Mouse (Mus musculus): Measurements from ENCODE around the gene Ift27. TPM values are rescaled to one million over a fixed set of nuclear protein-coding genes. Genes with fewer than 3 reads are reported as not detected.

Gene Ift27
- polyA plus RNA-seq, 1 experiment = 38.7 TPM

- Histone ChIP-seq H3K36me3 (ENCODE audit: control insufficient read depth, insufficient read depth) (no peaks in the 10 kb centered on the region), H3K4me2 (ENCODE audit: low read depth) (no peak overlapping the region), H3K4me3 (no peak overlapping the region), H3ac (ENCODE audit: control insufficient read depth, insufficient read length) (no peak overlapping the region), H3K27me3 (ENCODE audit: control insufficient read depth, insufficient read depth, insufficient read length) (peaks cover 39% of the 10 kb centered on the region), H3K79me2 (ENCODE audit: control insufficient read depth, insufficient read depth) (no peaks in the 10 kb centered on the region)
- TF ChIP-seq POLR2AphosphoS2 (IDR thresholded peaks at IDR 0.05; ENCODE audit: insufficient read length, low read depth) (no peak), POLR2A (IDR thresholded peaks at IDR 0.05; ENCODE audit: insufficient read length, low read depth) (no peak), E2F4 (IDR thresholded peaks at IDR 0.05; ENCODE audit: insufficient read depth) (no peak), MYOG (IDR thresholded peaks at IDR 0.05; ENCODE audit: control insufficient read depth in 1 of 3, insufficient read depth in 1 of 3, insufficient read length in 2 of 3, low read depth in 2 of 3) (no peak), REST (IDR thresholded peaks at IDR 0.05; ENCODE audit: insufficient read depth, insufficient read length) (no peak), USF1 (IDR thresholded peaks at IDR 0.05; ENCODE audit: low read depth) (no peak), TCF12 (IDR thresholded peaks at IDR 0.05; ENCODE audit: insufficient read depth, poor library complexity, severe bottlenecking) (no peak), CEBPB (IDR thresholded peaks at IDR 0.05; ENCODE audit: insufficient read depth, poor library complexity, severe bottlenecking) (no peak), MAX (IDR thresholded peaks at IDR 0.05; ENCODE audit: low read depth) (no peak), SRF (IDR thresholded peaks at IDR 0.05; ENCODE audit: control insufficient read depth, insufficient read length, low read depth) (no peak), MYOD1 (IDR thresholded peaks at IDR 0.05; ENCODE audit: control insufficient read depth in 1 of 3, insufficient read length in 2 of 3, low read depth in 2 of 3) (no peak), TCF3 (IDR thresholded peaks at IDR 0.05; ENCODE audit: insufficient read length, low read depth) (no peak)
These were observed 14.6 kb upstream of the Ift27 start for GRCm38 (mm10) chr15:78188546-78188945.

GRCm38 (mm10) chr15:78186906-78187305 is 13.0 kb upstream of the Ift27 start:
- Histone ChIP-seq H3K4me2 (ENCODE audit: low read depth) (no peak overlapping the region), H3K36me3 (ENCODE audit: control insufficient read depth, insufficient read depth) (no peaks in the 10 kb centered on the region), H3K27me3 (ENCODE audit: control insufficient read depth, insufficient read depth, insufficient read length) (peaks cover 47% of the 10 kb centered on the region), H3ac (ENCODE audit: control insufficient read depth, insufficient read length) (no peak overlapping the region), H3K79me2 (ENCODE audit: control insufficient read depth, insufficient read depth) (no peaks in the 10 kb centered on the region), H3K4me3 (no peak overlapping the region)
- TF ChIP-seq CEBPB (IDR thresholded peaks at IDR 0.05; ENCODE audit: insufficient read depth, poor library complexity, severe bottlenecking) (no peak), USF1 (IDR thresholded peaks at IDR 0.05; ENCODE audit: low read depth) (no peak), E2F4 (IDR thresholded peaks at IDR 0.05; ENCODE audit: insufficient read depth) (no peak), TCF3 (IDR thresholded peaks at IDR 0.05; ENCODE audit: insufficient read length, low read depth) (no peak), POLR2AphosphoS2 (IDR thresholded peaks at IDR 0.05; ENCODE audit: insufficient read length, low read depth) (no peak), MYOD1 (IDR thresholded peaks at IDR 0.05; ENCODE audit: control insufficient read depth in 1 of 3, insufficient read length in 2 of 3, low read depth in 2 of 3) (no peak), MYOG (IDR thresholded peaks at IDR 0.05; ENCODE audit: control insufficient read depth in 1 of 3, insufficient read depth in 1 of 3, insufficient read length in 2 of 3, low read depth in 2 of 3) (no peak), POLR2A (IDR thresholded peaks at IDR 0.05; ENCODE audit: insufficient read length, low read depth) (no peak), TCF12 (IDR thresholded peaks at IDR 0.05; ENCODE audit: insufficient read depth, poor library complexity, severe bottlenecking) (no peak), REST (IDR thresholded peaks at IDR 0.05; ENCODE audit: insufficient read depth, insufficient read length) (no peak), MAX (IDR thresholded peaks at IDR 0.05; ENCODE audit: low read depth) (no peak), SRF (IDR thresholded peaks at IDR 0.05; ENCODE audit: control insufficient read depth, insufficient read length, low read depth) (no peak)

- H3K27me3 ChIP-seq (ENCODE audit: control insufficient read depth, insufficient read depth, insufficient read length) = peaks cover 48% of the 10 kb centered on the region
These were observed 11.7 kb upstream of the Ift27 start for GRCm38 (mm10) chr15:78185609-78186008.

GRCm38 (mm10) chr15:78184855-78185254 is 10.9 kb upstream of the Ift27 start:
- Histone ChIP-seq H3K4me2 (ENCODE audit: low read depth) (no peak overlapping the region), H3K27me3 (ENCODE audit: control insufficient read depth, insufficient read depth, insufficient read length) (peaks cover 47% of the 10 kb centered on the region)

More at GRCm38 (mm10) chr15:78185609-78186008, 11.7 kb upstream of the Ift27 start:
- no peak overlapping the region for H3K4me3 ChIP-seq
- TF ChIP-seq POLR2A (IDR thresholded peaks at IDR 0.05; ENCODE audit: insufficient read length, low read depth) = no peak
- no peak for TF ChIP-seq TCF3 (IDR thresholded peaks at IDR 0.05; ENCODE audit: insufficient read length, low read depth)
- no peak for TF ChIP-seq POLR2AphosphoS2 (IDR thresholded peaks at IDR 0.05; ENCODE audit: insufficient read length, low read depth)
- TF ChIP-seq MYOG (IDR thresholded peaks at IDR 0.05; ENCODE audit: control insufficient read depth in 1 of 3, insufficient read depth in 1 of 3, insufficient read length in 2 of 3, low read depth in 2 of 3) = no peak
- no peak for TF ChIP-seq REST (IDR thresholded peaks at IDR 0.05; ENCODE audit: insufficient read depth, insufficient read length)
- no peak for TF ChIP-seq SRF (IDR thresholded peaks at IDR 0.05; ENCODE audit: control insufficient read depth, insufficient read length, low read depth)
- no peak for TF ChIP-seq TCF12 (IDR thresholded peaks at IDR 0.05; ENCODE audit: insufficient read depth, poor library complexity, severe bottlenecking)
- TF ChIP-seq MAX (IDR thresholded peaks at IDR 0.05; ENCODE audit: low read depth) = no peak
- TF ChIP-seq USF1 (IDR thresholded peaks at IDR 0.05; ENCODE audit: low read depth) = no peak
- H3K4me2 ChIP-seq (ENCODE audit: low read depth) = no peak overlapping the region
- no peaks in the 10 kb centered on the region for H3K79me2 ChIP-seq (ENCODE audit: control insufficient read depth, insufficient read depth)
- H3K36me3 ChIP-seq (ENCODE audit: control insufficient read depth, insufficient read depth) = no peaks in the 10 kb centered on the region
- no peak overlapping the region for H3ac ChIP-seq (ENCODE audit: control insufficient read depth, insufficient read length)

More at GRCm38 (mm10) chr15:78184855-78185254, 10.9 kb upstream of the Ift27 start:
- H3K36me3 ChIP-seq (ENCODE audit: control insufficient read depth, insufficient read depth) = no peaks in the 10 kb centered on the region
- H3ac ChIP-seq (ENCODE audit: control insufficient read depth, insufficient read length) = no peak overlapping the region
- no peak overlapping the region for H3K4me3 ChIP-seq
- TF ChIP-seq MAX (IDR thresholded peaks at IDR 0.05; ENCODE audit: low read depth) (no peak), USF1 (IDR thresholded peaks at IDR 0.05; ENCODE audit: low read depth) (no peak), TCF3 (IDR thresholded peaks at IDR 0.05; ENCODE audit: insufficient read length, low read depth) (no peak), E2F4 (IDR thresholded peaks at IDR 0.05; ENCODE audit: insufficient read depth) (no peak), SRF (IDR thresholded peaks at IDR 0.05; ENCODE audit: control insufficient read depth, insufficient read length, low read depth) (no peak), CEBPB (IDR thresholded peaks at IDR 0.05; ENCODE audit: insufficient read depth, poor library complexity, severe bottlenecking) (no peak), MYOG (IDR thresholded peaks at IDR 0.05; ENCODE audit: control insufficient read depth in 1 of 3, insufficient read depth in 1 of 3, insufficient read length in 2 of 3, low read depth in 2 of 3) (no peak), MYOD1 (IDR thresholded peaks at IDR 0.05; ENCODE audit: control insufficient read depth in 1 of 3, insufficient read length in 2 of 3, low read depth in 2 of 3) (no peak), TCF12 (IDR thresholded peaks at IDR 0.05; ENCODE audit: insufficient read depth, poor library complexity, severe bottlenecking) (no peak), REST (IDR thresholded peaks at IDR 0.05; ENCODE audit: insufficient read depth, insufficient read length) (no peak), POLR2A (IDR thresholded peaks at IDR 0.05; ENCODE audit: insufficient read length, low read depth) (no peak), POLR2AphosphoS2 (IDR thresholded peaks at IDR 0.05; ENCODE audit: insufficient read length, low read depth) (no peak)
- H3K79me2 ChIP-seq (ENCODE audit: control insufficient read depth, insufficient read depth) = no peaks in the 10 kb centered on the region

Measured in myocyte (in vitro differentiated cells).